Mouse (Mus musculus) embryonic facial prominence, embryonic 11.5 days (tissue): ENCODE results near the gene Dock11. TPM values are rescaled to one million over a fixed set of nuclear protein-coding genes. Genes with fewer than 3 reads are reported as not detected.

Source experiments
- ATAC-seq: fragments of 200-750 bp; cut with Nextera tagmentation; replicated peaks from 2 replicates; pipeline ENCODE4 v1.8.0; 2017; ENCODE audit warnings: low read depth; ENCODE audit not compliant: insufficient number of reproducible peaks, low FRiP score, low TSS enrichment
- DNase-seq: peaks from one replicate; pipeline ENCODE4 v3.0.0-alpha.2; 2015; ENCODE audit warnings: low spot score
- H3K27ac ChIP-seq: fragments of 300-500 bp; sonication (generic); replicated peaks from 2 replicates; pipeline ENCODE4 v1.5.1; 2014; ENCODE audit warnings: mild to moderate bottlenecking, low read depth, low read length, control low read depth
- H3K27me3 ChIP-seq: fragments of 300-500 bp; sonication (generic); 2 replicates; pipeline ENCODE4 v1.6.1; 2014; ENCODE audit warnings: mild to moderate bottlenecking, low read length, moderate library complexity, mixed read lengths; ENCODE audit not compliant: control insufficient read depth, insufficient read depth
- H3K36me3 ChIP-seq: fragments of 300-500 bp; sonication (generic); replicated peaks from 2 replicates; pipeline ENCODE4 v1.6.1; 2014; ENCODE audit warnings: low read depth, mild to moderate bottlenecking, low read length, moderate library complexity, mixed read lengths; ENCODE audit not compliant: control insufficient read depth, insufficient read depth
- H3K4me1 ChIP-seq: fragments of 300-500 bp; sonication (generic); 2 replicates; pipeline ENCODE4 v1.6.1; 2014; ENCODE audit warnings: low read length, mixed read lengths; ENCODE audit not compliant: control insufficient read depth, insufficient read depth
- H3K4me2 ChIP-seq: fragments of 300-500 bp; sonication (generic); 2 replicates; pipeline ENCODE4 v1.6.1; 2014; ENCODE audit warnings: low read depth, mild to moderate bottlenecking, control low read depth, low read length, moderate library complexity
- H3K4me3 ChIP-seq: fragments of 300-500 bp; sonication (generic); 2 replicates; pipeline ENCODE4 v1.5.1; 2014; ENCODE audit warnings: low read depth, low read length, control low read depth
- H3K9ac ChIP-seq: fragments of 300-500 bp; sonication (generic); replicated peaks from 2 replicates; pipeline ENCODE4 v1.6.1; 2014; ENCODE audit warnings: mild to moderate bottlenecking, control low read depth, low read length
- H3K9me3 ChIP-seq: fragments of 300-500 bp; sonication (generic); replicated peaks from 2 replicates; pipeline ENCODE4 v1.6.1; 2016; ENCODE audit warnings: mild to moderate bottlenecking, low read length, inconsistent platforms, mixed read lengths; ENCODE audit not compliant: control insufficient read depth
- WGBS: fragments of 180-500 bp; shearing (Covaris S2); extraction: QIAGEN DNeasy Blood & Tissue Kit; methylation state at CpG from one replicate; pipeline ENCODE4 v1.1.7; 2014; 5-methylcytosine and 5-hydroxymethylcytosine counted together
- polyA plus RNA-seq: library from polyadenylated mRNA; unstranded; fragments of >200 nt; fragmentation: Nextera tagmentation; extraction: Ambion mirVana; gene quantifications from 2 replicates; pipeline ENCODE4 v1.2.1, GENCODE M21; 2014

Gene Dock11
- polyA plus RNA-seq, 1 experiment from 2014 or later, result 27.5 TPM

GRCm38 (mm10) chrX:35997793-35998419 is 109.3 kb downstream of the Dock11 start:
- Histone ChIP-seq H3K36me3 (no peaks in the 10 kb centered on the region), H3K9me3 (no peaks in the 10 kb centered on the region), H3K27me3 (no peaks in the 10 kb centered on the region), H3K4me3 (no peak overlapping the region), H3K4me1 (no peaks in the 10 kb centered on the region), H3K9ac (no peak overlapping the region), H3K27ac (no peak overlapping the region), H3K4me2 (no peak overlapping the region)
- WGBS, result 80% methylated on average over 5 of the region's 5 CpGs
- ATAC-seq (no peak), DNase-seq (no peak)

GRCm38 (mm10) chrX:36025651-36026050 is 137.0 kb downstream of the Dock11 start:
- WGBS, result 78% methylated on average over 17 of the region's 17 CpGs
- Histone ChIP-seq H3K4me1 (no peaks in the 10 kb centered on the region), H3K27ac (no peak overlapping the region), H3K36me3 (no peaks in the 10 kb centered on the region; the same call in 1 of the 2 replicates), H3K9me3 (no peaks in the 10 kb centered on the region), H3K4me3 (no peak overlapping the region), H3K9ac (no peak overlapping the region), H3K4me2 (no peak overlapping the region), H3K27me3 (no peaks in the 10 kb centered on the region)
- DNase-seq, result no peak
- ATAC-seq, result no peak

- H3K27ac ChIP-seq, result no peak overlapping the region
- H3K36me3 ChIP-seq, result no peaks in the 10 kb centered on the region
- 87% methylated on average over 5 of the region's 5 CpGs for WGBS
- no peak overlapping the region for H3K4me3 ChIP-seq
- H3K27me3 ChIP-seq, result no peaks in the 10 kb centered on the region
- no peak for ATAC-seq
- DNase-seq, result no peak
- no peak overlapping the region for H3K9ac ChIP-seq
- H3K4me2 ChIP-seq, result no peak overlapping the region
- H3K4me1 ChIP-seq, result no peaks in the 10 kb centered on the region
- H3K9me3 ChIP-seq, result no peaks in the 10 kb centered on the region
Measured at GRCm38 (mm10) chrX:36031113-36031512, 142.5 kb downstream of the Dock11 start.

GRCm38 (mm10) chrX:36034045-36034444 is 145.4 kb downstream of the Dock11 start:
- Histone ChIP-seq H3K9ac (no peak overlapping the region), H3K36me3 (no peaks in the 10 kb centered on the region), H3K27me3 (no peaks in the 10 kb centered on the region), H3K27ac (no peak overlapping the region), H3K9me3 (no peaks in the 10 kb centered on the region), H3K4me2 (no peak overlapping the region), H3K4me1 (no peaks in the 10 kb centered on the region), H3K4me3 (no peak overlapping the region)
- no peak for DNase-seq
- no peak for ATAC-seq
- 91% methylated on average over 8 of the region's 8 CpGs for WGBS

GRCm38 (mm10) chrX:36045731-36046130 is 157.1 kb downstream of the Dock11 start:
- Histone ChIP-seq H3K27ac (no peak overlapping the region), H3K9ac (no peak overlapping the region), H3K36me3 (no peaks in the 10 kb centered on the region), H3K27me3 (no peaks in the 10 kb centered on the region), H3K9me3 (no peaks in the 10 kb centered on the region), H3K4me1 (no peaks in the 10 kb centered on the region), H3K4me3 (no peak overlapping the region), H3K4me2 (no peak overlapping the region)
- no peak for ATAC-seq
- no peak for DNase-seq
- WGBS, result 70% methylated on average over 4 of the region's 4 CpGs

GRCm38 (mm10) chrX:36047451-36047850 is 158.8 kb downstream of the Dock11 start:
- H3K4me2 ChIP-seq, result no peak overlapping the region
- no peak overlapping the region for H3K9ac ChIP-seq
- ATAC-seq, result no peak
- 95% methylated on average over 1 of the region's 1 CpGs for WGBS
- H3K36me3 ChIP-seq, result no peaks in the 10 kb centered on the region
- no peak overlapping the region for H3K4me3 ChIP-seq
- H3K9me3 ChIP-seq, result no peaks in the 10 kb centered on the region
- no peaks in the 10 kb centered on the region for H3K4me1 ChIP-seq
- H3K27ac ChIP-seq, result no peak overlapping the region
- H3K27me3 ChIP-seq, result no peaks in the 10 kb centered on the region
- no peak for DNase-seq

GRCm38 (mm10) chrX:36050312-36050711 is 161.7 kb downstream of the Dock11 start:
- DNase-seq, result no peak
- Histone ChIP-seq H3K9me3 (no peaks in the 10 kb centered on the region), H3K4me3 (no peak overlapping the region), H3K27me3 (no peaks in the 10 kb centered on the region), H3K4me2 (no peak overlapping the region), H3K27ac (no peak overlapping the region), H3K36me3 (no peaks in the 10 kb centered on the region), H3K9ac (no peak overlapping the region), H3K4me1 (no peaks in the 10 kb centered on the region)
- no peak for ATAC-seq

- H3K27ac ChIP-seq, result no peak overlapping the region
- no peaks in the 10 kb centered on the region for H3K9me3 ChIP-seq
- no peaks in the 10 kb centered on the region for H3K36me3 ChIP-seq
- H3K27me3 ChIP-seq, result no peaks in the 10 kb centered on the region
- 83% methylated on average over 2 of the region's 2 CpGs for WGBS
- H3K4me1 ChIP-seq, result no peaks in the 10 kb centered on the region
- no peak overlapping the region for H3K9ac ChIP-seq
- no peak for ATAC-seq
- H3K4me2 ChIP-seq, result no peak overlapping the region
- H3K4me3 ChIP-seq, result no peak overlapping the region
- no peak for DNase-seq
Measured at GRCm38 (mm10) chrX:36073997-36074396, 185.4 kb downstream of the Dock11 start.
